Mouse (Mus musculus) limb, embryonic 13.5 days (tissue): ENCODE measurements at regions not wholly inside any gene's neighbourhood (a gene's known extent, or its start where the extent isn't known, plus 50 kb on each side); places are given as distances from the start of the nearest gene placed in this dataset.

Source experiments
- ATAC-seq: fragments of 200-750 bp; cut with Nextera tagmentation; 2 replicates; pipeline ENCODE4 v1.8.0; 2017; ENCODE audit warnings: low read depth, moderate number of reproducible peaks, moderate TSS enrichment; ENCODE audit not compliant: low FRiP score
- H3K27ac ChIP-seq: fragments of 300-500 bp; sonication (generic); 2 replicates; pipeline ENCODE4 v1.5.1; 2015; ENCODE audit warnings: inconsistent platforms, mild to moderate bottlenecking, moderate library complexity
- H3K27me3 ChIP-seq: fragments of 300-500 bp; sonication (generic); 2 replicates; pipeline ENCODE4 v1.6.1; 2015; ENCODE audit warnings: mild to moderate bottlenecking, inconsistent platforms
- H3K36me3 ChIP-seq: fragments of 300-500 bp; sonication (generic); 2 replicates; pipeline ENCODE4 v1.6.1; 2015; ENCODE audit warnings: inconsistent platforms, mild to moderate bottlenecking, moderate library complexity
- H3K4me1 ChIP-seq: fragments of 300-500 bp; sonication (generic); 2 replicates; pipeline ENCODE4 v1.6.1; 2015; ENCODE audit warnings: inconsistent platforms
- H3K4me2 ChIP-seq: fragments of 300-500 bp; sonication (generic); replicated peaks from 2 replicates; pipeline ENCODE4 v1.6.1; 2015; ENCODE audit warnings: inconsistent platforms, mild to moderate bottlenecking, moderate library complexity
- H3K4me3 ChIP-seq: fragments of 300-500 bp; sonication (generic); 2 replicates; pipeline ENCODE4 v1.5.1; 2015; ENCODE audit warnings: moderate library complexity, mild to moderate bottlenecking, inconsistent platforms
- H3K9ac ChIP-seq: fragments of 300-500 bp; sonication (generic); 2 replicates; pipeline ENCODE4 v1.6.1; 2015; ENCODE audit warnings: mild to moderate bottlenecking, inconsistent platforms
- H3K9me3 ChIP-seq: fragments of 300-500 bp; sonication (generic); 2 replicates; pipeline ENCODE4 v1.6.1; 2016; ENCODE audit warnings: inconsistent platforms
- WGBS: fragments of 180-500 bp; shearing (Covaris S2); methylation state at CpG from one replicate; pipeline ENCODE4 v1.1.7; 2015; 5-methylcytosine and 5-hydroxymethylcytosine counted together

DNA sequence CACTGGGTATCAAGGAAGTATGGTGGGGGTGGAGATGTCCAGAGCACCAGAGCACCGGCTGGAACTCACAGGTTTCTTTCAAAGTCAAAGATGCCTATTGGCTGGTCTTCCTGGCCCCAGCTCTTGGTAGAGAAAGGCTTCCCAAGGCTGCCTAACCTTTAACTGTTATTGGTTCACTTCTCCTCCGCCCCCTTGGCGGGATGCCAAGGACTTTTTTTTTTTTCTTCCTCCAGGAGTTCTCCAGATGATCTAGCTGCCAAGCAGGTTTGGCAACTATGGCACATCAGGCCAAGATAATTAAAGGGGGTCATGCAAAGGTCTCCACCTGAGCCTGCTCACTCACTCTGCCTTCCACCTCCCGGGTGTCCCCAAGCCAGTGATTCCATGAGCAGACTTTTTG lies 67.5 kb downstream of the Sc5d start:
- Histone ChIP-seq H3K4me3 (no peak overlapping the region), H3K9me3 (0 out of 2 replicates have a peak, but pooled peaks cover 4% of the 10 kb centered on the region), H3K27me3 (no peaks in the 10 kb centered on the region), H3K4me1 (no peaks in the 10 kb centered on the region), H3K36me3 (no peaks in the 10 kb centered on the region), H3K27ac (no peak overlapping the region), H3K4me2 (no peak overlapping the region), H3K9ac (no peak overlapping the region)
- no peak for ATAC-seq
- WGBS, result 64% methylated on average over 4 of the region's 4 CpGs

DNA sequence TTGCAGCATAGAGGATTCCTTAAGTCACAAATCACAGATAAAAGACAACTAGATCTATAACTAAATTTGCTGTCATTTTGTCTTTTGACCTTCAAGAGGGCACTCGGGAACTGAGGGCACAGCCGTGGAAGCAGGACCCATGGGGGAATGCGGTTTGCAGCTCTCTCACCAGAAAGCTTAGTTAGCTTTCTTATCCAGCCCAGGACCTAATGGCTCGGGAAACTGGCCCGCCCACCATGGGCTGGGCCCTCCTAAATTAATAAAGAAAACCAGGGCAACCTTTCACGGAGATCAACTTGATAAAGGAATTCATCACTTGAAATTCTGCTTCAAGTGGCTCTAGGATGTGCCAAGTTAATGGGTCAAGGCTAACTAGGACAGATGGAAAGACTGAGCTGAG lies 67.9 kb downstream of the Sc5d start:
- 84% methylated on average over 6 of the region's 6 CpGs for WGBS

DNA sequence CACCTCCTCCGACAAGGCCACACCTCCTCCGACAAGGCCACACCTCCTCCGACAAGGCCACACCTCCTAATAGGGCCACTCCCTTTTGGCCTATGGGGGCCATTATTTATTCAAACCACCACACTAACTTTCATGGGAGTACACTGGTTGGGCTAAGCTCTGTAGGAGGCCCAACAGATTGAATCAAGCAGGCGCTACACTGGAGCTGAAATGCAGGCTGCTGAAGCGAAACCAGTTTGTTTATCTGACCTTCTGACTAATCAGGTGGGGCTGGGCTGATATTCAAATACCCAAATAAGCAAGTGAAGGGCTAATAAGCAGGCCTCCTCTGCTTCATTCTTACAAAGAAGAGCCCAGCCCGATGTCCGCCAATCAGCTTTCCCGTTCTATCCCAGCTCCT lies 68.4 kb downstream of the Sc5d start:
- Histone ChIP-seq H3K27ac (no peak overlapping the region), H3K36me3 (no peaks in the 10 kb centered on the region), H3K4me1 (no peaks in the 10 kb centered on the region), H3K9me3 (0 out of 2 replicates have a peak, but pooled peaks cover 4% of the 10 kb centered on the region), H3K9ac (no peak overlapping the region), H3K4me3 (no peak overlapping the region), H3K4me2 (no peak overlapping the region), H3K27me3 (peaks cover 4% of the 10 kb centered on the region; the same call in 1 of the 2 replicates)
- 80% methylated on average over 8 of the region's 8 CpGs for WGBS
- ATAC-seq, result no peak

More for the DNA sequence above, 67.9 kb downstream of the Sc5d start:
- no peak overlapping the region for H3K9ac ChIP-seq
- no peaks in the 10 kb centered on the region for H3K4me1 ChIP-seq
- H3K4me2 ChIP-seq, result no peak overlapping the region
- no peak overlapping the region for H3K27ac ChIP-seq
- peaks cover 1% of the 10 kb centered on the region; the same call in 1 of the 2 replicates for H3K27me3 ChIP-seq
- H3K36me3 ChIP-seq, result no peaks in the 10 kb centered on the region
- no peak overlapping the region for H3K4me3 ChIP-seq
- no peak for ATAC-seq
- H3K9me3 ChIP-seq, result 0 out of 2 replicates have a peak, but pooled peaks cover 4% of the 10 kb centered on the region

DNA sequence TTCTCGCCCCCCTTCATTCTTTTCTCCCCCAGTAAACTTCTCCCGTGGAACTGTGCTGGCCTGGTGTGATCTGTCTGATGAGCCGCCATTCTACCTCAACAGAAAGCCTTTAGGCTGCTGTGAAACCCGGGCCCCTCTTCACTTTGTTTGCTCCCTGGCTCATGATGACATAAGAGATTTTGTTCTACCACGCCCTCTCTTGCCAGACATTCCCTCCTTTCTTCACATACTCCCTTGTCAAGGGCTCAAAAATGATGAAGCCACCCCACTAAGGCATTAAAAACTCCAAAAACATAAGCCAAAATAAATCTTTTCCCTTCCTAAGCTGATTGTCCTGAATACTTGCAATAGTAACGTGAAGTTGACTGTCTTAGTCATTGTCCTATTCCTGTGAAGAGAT lies 69.1 kb downstream of the Sc5d start:
- H3K4me1 ChIP-seq, result no peaks in the 10 kb centered on the region
- no peak overlapping the region for H3K4me3 ChIP-seq
- 0 out of 2 replicates have a peak, but pooled peaks cover 4% of the 10 kb centered on the region for H3K9me3 ChIP-seq
- WGBS, result 84% methylated on average over 6 of the region's 6 CpGs
- H3K27me3 ChIP-seq, result peaks cover 4% of the 10 kb centered on the region; the same call in 1 of the 2 replicates
- ATAC-seq, result no peak
- no peaks in the 10 kb centered on the region for H3K36me3 ChIP-seq
- H3K9ac ChIP-seq, result no peak overlapping the region
- no peak overlapping the region for H3K4me2 ChIP-seq
- no peak overlapping the region for H3K27ac ChIP-seq

DNA sequence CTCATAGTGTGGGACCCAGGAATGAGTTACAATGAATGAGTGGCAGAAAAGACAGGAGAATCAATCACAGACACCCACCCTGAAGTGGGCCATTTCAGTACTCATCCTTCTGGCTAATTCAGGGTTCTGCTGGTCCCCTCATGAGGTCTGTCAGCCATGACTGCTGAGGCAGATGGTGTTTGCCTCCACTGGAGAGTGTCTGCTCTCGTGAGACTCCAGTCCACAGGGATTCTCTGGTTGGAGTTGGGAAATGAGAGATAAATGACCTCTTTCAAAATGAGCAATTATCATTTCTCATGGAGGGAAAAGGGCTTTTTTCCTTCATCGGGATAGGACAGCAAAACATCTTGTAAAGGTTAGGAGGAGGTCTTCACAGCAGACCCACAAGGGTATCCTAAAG lies 69.9 kb downstream of the Sc5d start:
- H3K4me1 ChIP-seq, result no peaks in the 10 kb centered on the region
- peaks cover 4% of the 10 kb centered on the region; the same call in 1 of the 2 replicates for H3K27me3 ChIP-seq
- no peak for ATAC-seq
- H3K9ac ChIP-seq, result no peak overlapping the region
- H3K36me3 ChIP-seq, result no peaks in the 10 kb centered on the region
- no peak overlapping the region for H3K27ac ChIP-seq
- 77% methylated on average over 2 of the region's 2 CpGs for WGBS
- H3K4me2 ChIP-seq, result no peak overlapping the region
- H3K9me3 ChIP-seq, result 0 out of 2 replicates have a peak, but pooled peaks cover 4% of the 10 kb centered on the region
- H3K4me3 ChIP-seq, result no peak overlapping the region

DNA sequence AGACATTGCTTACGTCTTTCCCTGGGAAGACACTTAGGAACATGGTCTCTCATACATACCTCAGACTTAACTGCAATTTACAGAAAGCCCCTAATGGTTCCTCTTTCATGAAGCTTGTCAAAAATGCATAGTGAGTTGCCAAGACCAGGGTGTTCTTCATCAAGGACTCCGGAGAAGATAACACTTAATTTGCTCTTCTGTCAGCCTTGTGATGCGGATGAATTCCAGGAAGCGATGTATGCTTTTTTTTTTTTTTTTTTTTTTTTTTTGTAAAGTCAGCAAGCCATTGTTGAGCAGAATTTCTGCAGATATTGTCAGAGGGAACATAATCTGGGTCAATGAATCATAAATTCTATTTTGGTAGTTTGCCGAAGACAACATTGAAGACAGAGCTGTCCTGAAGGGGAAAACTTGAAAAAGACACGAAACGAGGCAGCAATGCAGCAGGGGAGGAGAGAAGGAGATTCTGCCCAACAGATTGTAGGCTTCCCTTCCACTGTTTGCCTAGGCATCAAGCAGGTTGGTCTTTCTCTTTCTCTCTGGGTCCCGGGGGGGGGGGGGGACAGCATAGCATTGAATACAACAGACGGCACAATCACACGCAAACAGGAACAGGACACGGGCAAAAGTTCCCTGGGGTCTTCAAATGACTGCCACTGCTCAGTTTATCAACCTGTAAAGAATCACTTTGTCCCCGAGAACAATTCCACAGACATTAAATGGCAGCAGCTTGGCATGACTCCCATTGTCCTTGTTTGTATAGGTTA lies 69.1 kb upstream of the Sorl1 start:
- WGBS, result 83% methylated on average over 12 of the region's 12 CpGs
- Histone ChIP-seq H3K27ac (no peak overlapping the region), H3K36me3 (no peaks in the 10 kb centered on the region), H3K4me2 (no peak overlapping the region), H3K9me3 (0 out of 2 replicates have a peak, but pooled peaks cover 4% of the 10 kb centered on the region), H3K4me3 (no peak overlapping the region), H3K9ac (no peak overlapping the region), H3K27me3 (peaks cover 4% of the 10 kb centered on the region; the same call in 1 of the 2 replicates), H3K4me1 (peaks cover under 1% of the 10 kb centered on the region; the same call in 1 of the 2 replicates)
- no peak for ATAC-seq

DNA sequence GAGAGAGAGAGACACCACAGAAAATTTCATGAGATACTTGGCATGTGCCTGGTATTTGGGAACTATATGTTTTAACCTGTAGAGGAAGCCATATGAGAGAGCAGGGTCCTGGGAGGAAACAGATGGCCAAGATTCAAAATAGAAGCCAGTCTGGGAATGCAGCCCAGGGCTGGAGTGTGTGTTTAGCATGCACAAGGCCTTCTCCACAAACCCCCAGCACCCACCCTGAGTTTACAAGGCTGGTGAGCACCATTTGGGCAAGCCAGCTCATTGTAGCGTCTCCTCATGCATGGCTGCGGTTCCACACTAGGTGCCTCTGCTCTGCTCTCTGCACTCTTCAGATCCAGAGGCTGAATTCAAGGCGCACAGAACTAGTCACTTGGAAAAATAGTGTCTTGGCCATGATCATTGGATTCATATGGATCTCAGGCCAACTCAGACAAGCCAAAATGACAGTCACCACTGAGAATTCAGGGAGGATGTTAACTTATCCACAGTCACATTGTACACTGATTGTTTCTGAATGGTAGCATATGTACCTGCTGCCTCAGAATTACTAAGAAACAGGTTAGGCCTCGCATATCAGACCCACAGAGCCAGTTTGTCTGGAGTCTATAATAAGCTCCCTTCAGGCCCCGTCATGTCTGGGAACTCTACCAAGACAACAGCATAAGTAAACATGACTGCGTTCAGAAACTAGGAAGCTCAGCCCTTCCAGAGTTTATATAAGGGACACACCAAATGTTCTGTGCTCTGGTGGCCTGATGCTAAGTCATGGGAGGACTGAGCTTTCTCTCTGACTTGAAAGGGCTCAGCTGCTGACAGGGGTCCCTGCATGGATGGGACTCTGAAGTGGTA lies 63.5 kb upstream of the Sorl1 start:
- ATAC-seq, result no peak; the same call in 1 of the 2 replicates
- Histone ChIP-seq H3K27ac (0 out of 2 replicates have a peak overlapping the region, but pooled peaks have one; percentile 33), H3K4me3 (no peak overlapping the region), H3K4me1 (peaks cover 9% of the 10 kb centered on the region), H3K27me3 (peaks cover 4% of the 10 kb centered on the region; the same call in 1 of the 2 replicates), H3K9ac (no peak overlapping the region), H3K9me3 (no peaks in the 10 kb centered on the region), H3K36me3 (no peaks in the 10 kb centered on the region), H3K4me2 (no peak overlapping the region)
- WGBS, result 72% methylated on average over 6 of the region's 6 CpGs

GRCm38 (mm10) chr9:42184104-42184635 lies 60.1 kb upstream of the Sorl1 start:
- Histone ChIP-seq H3K9me3 (no peaks in the 10 kb centered on the region), H3K27me3 (no peaks in the 10 kb centered on the region), H3K4me2 (no peak overlapping the region), H3K27ac (no peak overlapping the region), H3K4me3 (no peak overlapping the region), H3K36me3 (no peaks in the 10 kb centered on the region), H3K9ac (no peak overlapping the region), H3K4me1 (peaks cover 9% of the 10 kb centered on the region)
- 75% methylated on average over 3 of the region's 3 CpGs for WGBS
- no peak for ATAC-seq

- no peak overlapping the region for H3K4me2 ChIP-seq
- H3K4me3 ChIP-seq, result no peak overlapping the region
- H3K9ac ChIP-seq, result no peak overlapping the region
- H3K9me3 ChIP-seq, result no peaks in the 10 kb centered on the region
- no peaks in the 10 kb centered on the region for H3K27me3 ChIP-seq
- no peak overlapping the region for H3K27ac ChIP-seq
- ATAC-seq, result no peak
- 41% methylated on average over 5 of the region's 5 CpGs for WGBS
- no peaks in the 10 kb centered on the region for H3K36me3 ChIP-seq
- peaks cover 9% of the 10 kb centered on the region for H3K4me1 ChIP-seq
Observed at GRCm38 (mm10) chr9:42183448-42183847, 59.4 kb upstream of the Sorl1 start.

DNA sequence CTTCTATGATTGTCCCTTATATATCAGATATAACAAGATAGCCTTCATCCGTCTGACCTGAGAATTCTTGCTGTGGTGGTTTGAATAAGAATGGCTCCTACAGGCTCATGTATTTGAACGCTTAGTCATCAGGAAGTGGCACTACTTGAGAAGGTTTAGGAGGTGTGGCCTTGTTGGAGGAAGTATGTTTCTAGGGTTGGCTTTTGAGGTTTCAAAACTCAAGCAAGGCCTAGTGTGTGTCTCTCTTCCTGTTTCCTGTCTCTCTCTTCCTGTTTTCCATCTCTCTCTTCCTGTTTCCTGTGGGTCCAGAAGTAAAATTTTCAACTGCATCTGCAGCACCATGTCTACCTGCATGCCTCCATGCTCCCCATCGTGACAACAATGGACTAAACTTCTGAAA lies 58.3 kb upstream of the Sorl1 start:
- Histone ChIP-seq H3K27me3 (no peaks in the 10 kb centered on the region), H3K9ac (no peak overlapping the region), H3K4me1 (peaks cover 1% of the 10 kb centered on the region; the same call in 1 of the 2 replicates), H3K27ac (no peak overlapping the region), H3K4me2 (no peak overlapping the region), H3K36me3 (no peaks in the 10 kb centered on the region), H3K9me3 (no peaks in the 10 kb centered on the region), H3K4me3 (no peak overlapping the region)
- 94% methylated on average over 3 of the region's 3 CpGs for WGBS
- no peak for ATAC-seq

DNA sequence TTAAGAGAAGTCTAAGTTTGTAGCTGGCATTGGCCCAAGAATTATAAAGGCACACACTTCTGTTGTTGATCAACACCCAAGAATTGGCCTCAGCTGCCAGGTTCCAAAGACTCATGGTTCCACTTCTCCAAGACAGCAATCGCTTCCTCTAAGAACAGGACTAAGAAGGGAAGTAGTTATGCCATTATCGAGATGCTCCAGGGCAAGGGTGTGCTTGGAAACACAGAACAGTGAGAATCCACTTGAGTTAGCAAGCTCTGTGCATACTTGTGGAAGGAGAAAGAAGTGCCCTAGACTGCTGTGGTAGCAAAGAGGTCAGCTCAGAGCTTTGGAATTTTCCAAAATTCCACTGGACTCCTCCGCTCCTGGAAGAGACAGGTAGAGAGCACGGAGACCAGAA lies 56.1 kb upstream of the Sorl1 start:
- H3K9ac ChIP-seq, result no peak overlapping the region
- no peaks in the 10 kb centered on the region for H3K27me3 ChIP-seq
- H3K9me3 ChIP-seq, result no peaks in the 10 kb centered on the region
- no peaks in the 10 kb centered on the region for H3K36me3 ChIP-seq
- no peak overlapping the region for H3K27ac ChIP-seq
- H3K4me3 ChIP-seq, result no peak overlapping the region
- ATAC-seq, result no peak
- 70% methylated on average over 4 of the region's 4 CpGs for WGBS
- H3K4me2 ChIP-seq, result no peak overlapping the region
- no peaks in the 10 kb centered on the region for H3K4me1 ChIP-seq
